Mouse (Mus musculus): ENCODE results near the gene Spns2. TPM values are rescaled to one million over a fixed set of nuclear protein-coding genes. Genes with fewer than 3 reads are reported as not detected.

Spns2 gene
- polyA plus RNA-seq, 1 experiment from 2014 or later, result 19.8 TPM

GRCm38 (mm10) chr11:72411945-72412344 lies 77.8 kb downstream of the Spns2 start:
- peak overlapping the region; percentile 58 for H3K4me3 ChIP-seq (ENCODE audit: low read depth, low read length)
- H3K4me1 ChIP-seq (replicated peaks; ENCODE audit: control insufficient read depth, insufficient read depth, low read length), result 0 out of 2 replicates have a peak, but pooled peaks cover 8% of the 10 kb centered on the region
- H3K9ac ChIP-seq (ENCODE audit: low read depth, low read length), result peak overlapping the region; percentile 43
- 21% methylated on average over 9 of the region's 9 CpGs for WGBS
- no peaks in the 10 kb centered on the region for H3K9me3 ChIP-seq (ENCODE audit: control insufficient read depth)
- H3K36me3 ChIP-seq (ENCODE audit: control insufficient read depth, insufficient read depth), result no peaks in the 10 kb centered on the region
- peak overlapping the region; percentile 97 for H3K4me2 ChIP-seq (replicated peaks; ENCODE audit: low read depth)
- no peak for TF ChIP-seq CTCF (IDR thresholded peaks at IDR 0.05; ENCODE audit: low read depth)
- no peaks in the 10 kb centered on the region for H3K27me3 ChIP-seq (replicated peaks; ENCODE audit: control insufficient read depth, insufficient read depth, low read length)
- H3K27ac ChIP-seq (ENCODE audit: low read depth, low read length), result no peak overlapping the region
- ATAC-seq, result 0 out of 2 replicates have a peak, but pooled peaks have one; percentile 29

GRCm38 (mm10) chr11:72411093-72411921 lies 78.4 kb downstream of the Spns2 start, which contains the start of gene Smtnl2:
Smtnl2 (minus strand) TSS chr11:72411713.
- TF ChIP-seq CTCF (IDR thresholded peaks at IDR 0.05; ENCODE audit: low read depth), result peak; percentile 60
- ATAC-seq, result peak; percentile 78
- 0 out of 2 replicates have a peak, but pooled peaks cover 8% of the 10 kb centered on the region for H3K4me1 ChIP-seq (replicated peaks; ENCODE audit: control insufficient read depth, insufficient read depth, low read length)
- peak within 1 kb of the TSS; percentile 43 for H3K9ac ChIP-seq (ENCODE audit: low read depth, low read length)
- peak within 1 kb of the TSS; percentile 97 for H3K4me2 ChIP-seq (replicated peaks; ENCODE audit: low read depth)
- peak within 1 kb of the TSS; percentile 50; the same call in 1 of the 2 replicates for H3K27ac ChIP-seq (ENCODE audit: low read depth, low read length)
- no peaks in the 10 kb centered on the region for H3K36me3 ChIP-seq (ENCODE audit: control insufficient read depth, insufficient read depth)
- under 1% methylated on average over 78 of the region's 86 CpGs for WGBS
- H3K27me3 ChIP-seq (replicated peaks; ENCODE audit: control insufficient read depth, insufficient read depth, low read length), result no peaks in the 10 kb centered on the region
- H3K4me3 ChIP-seq (ENCODE audit: low read depth, low read length), result peak within 1 kb of the TSS; percentile 58
- H3K9me3 ChIP-seq (ENCODE audit: control insufficient read depth), result no peaks in the 10 kb centered on the region

- 2% methylated on average over 25 of the region's 25 CpGs for WGBS
- Histone ChIP-seq H3K36me3 (ENCODE audit: control insufficient read depth, insufficient read depth) (no peaks in the 10 kb centered on the region), H3K27me3 (replicated peaks; ENCODE audit: control insufficient read depth, insufficient read depth, low read length) (no peaks in the 10 kb centered on the region), H3K4me1 (replicated peaks; ENCODE audit: control insufficient read depth, insufficient read depth, low read length) (0 out of 2 replicates have a peak, but pooled peaks cover 8% of the 10 kb centered on the region), H3K9me3 (ENCODE audit: control insufficient read depth) (no peaks in the 10 kb centered on the region), H3K9ac (ENCODE audit: low read depth, low read length) (peak overlapping the region; percentile 31; the same call in 1 of the 2 replicates), H3K27ac (ENCODE audit: low read depth, low read length) (peak overlapping the region; percentile 50; the same call in 1 of the 2 replicates), H3K4me2 (replicated peaks; ENCODE audit: low read depth) (peak overlapping the region; percentile 97), H3K4me3 (ENCODE audit: low read depth, low read length) (peak overlapping the region; percentile 58)
- ATAC-seq, result peak; percentile 64
- no peak for TF ChIP-seq CTCF (IDR thresholded peaks at IDR 0.05; ENCODE audit: low read depth)
These were observed 79.1 kb downstream of the Spns2 start for GRCm38 (mm10) chr11:72410521-72411092.

- H3K9ac ChIP-seq (ENCODE audit: low read depth, low read length), result no peak overlapping the region
- H3K4me3 ChIP-seq (ENCODE audit: low read depth, low read length), result peak overlapping the region; percentile 58; the same call in 1 of the 2 replicates
- H3K36me3 ChIP-seq (ENCODE audit: control insufficient read depth, insufficient read depth), result no peaks in the 10 kb centered on the region
- H3K4me2 ChIP-seq (replicated peaks; ENCODE audit: low read depth), result peak overlapping the region; percentile 97
- 0 out of 2 replicates have a peak, but pooled peaks cover 8% of the 10 kb centered on the region for H3K4me1 ChIP-seq (replicated peaks; ENCODE audit: control insufficient read depth, insufficient read depth, low read length)
- TF ChIP-seq CTCF (IDR thresholded peaks at IDR 0.05; ENCODE audit: low read depth), result no peak
- 62% methylated on average over 12 of the region's 12 CpGs for WGBS
- no peaks in the 10 kb centered on the region for H3K27me3 ChIP-seq (replicated peaks; ENCODE audit: control insufficient read depth, insufficient read depth, low read length)
- no peaks in the 10 kb centered on the region for H3K9me3 ChIP-seq (ENCODE audit: control insufficient read depth)
- no peak for ATAC-seq
- H3K27ac ChIP-seq (ENCODE audit: low read depth, low read length), result no peak overlapping the region
These were observed 79.9 kb downstream of the Spns2 start for GRCm38 (mm10) chr11:72409649-72410385.

- WGBS, result 53% methylated on average over 9 of the region's 9 CpGs
- H3K36me3 ChIP-seq (ENCODE audit: control insufficient read depth, insufficient read depth), result no peaks in the 10 kb centered on the region
- H3K4me3 ChIP-seq (ENCODE audit: low read depth, low read length), result no peak overlapping the region
- H3K4me2 ChIP-seq (replicated peaks; ENCODE audit: low read depth), result no peak overlapping the region
- H3K27ac ChIP-seq (ENCODE audit: low read depth, low read length), result no peak overlapping the region
- TF ChIP-seq CTCF (IDR thresholded peaks at IDR 0.05; ENCODE audit: low read depth), result no peak
- H3K9ac ChIP-seq (ENCODE audit: low read depth, low read length), result no peak overlapping the region
- H3K9me3 ChIP-seq (ENCODE audit: control insufficient read depth), result no peaks in the 10 kb centered on the region
- no peaks in the 10 kb centered on the region for H3K27me3 ChIP-seq (replicated peaks; ENCODE audit: control insufficient read depth, insufficient read depth, low read length)
- H3K4me1 ChIP-seq (replicated peaks; ENCODE audit: control insufficient read depth, insufficient read depth, low read length), result 0 out of 2 replicates have a peak, but pooled peaks cover 8% of the 10 kb centered on the region
- ATAC-seq, result no peak
These were observed 81.1 kb downstream of the Spns2 start for GRCm38 (mm10) chr11:72408451-72409170.

All from intestine, postnatal 0 days (tissue).